Mouse (Mus musculus): ENCODE data around the gene Capn3. TPM values are rescaled to one million over a fixed set of nuclear protein-coding genes. Genes with fewer than 3 reads are reported as not detected.

The Capn3 gene
- total RNA-seq, 2 experiments from 2014 or later = 126 to 135 TPM

Other genes with a start within 250 kb of the Capn3 start
- gene Pla2g4e, start 210.7 kb upstream of the Capn3 start, total RNA-seq (2021) = 10 to 100 TPM; 26.2 to 27.0 TPM
- not detected for gene Pla2g4d, start 166.8 kb upstream of the Capn3 start, total RNA-seq (2021)
- gene Pla2g4f, start 141.9 kb upstream of the Capn3 start, total RNA-seq (2021) = not detected
- gene Vps39, start 102.9 kb upstream of the Capn3 start, total RNA-seq (2021) = 10 to 100 TPM; 18.5 to 23.3 TPM
- gene Ganc, start 52.1 kb upstream of the Capn3 start, total RNA-seq (2021) = 10 to 100 TPM; 30.2 to 36.5 TPM
- gene Tmem87a, start 51.9 kb upstream of the Capn3 start, total RNA-seq (2021) = 10 to 100 TPM; 33.6 to 35.1 TPM
- 100 to 1,000 TPM; 690 to 739 TPM for gene Zfp106, start 107.8 kb downstream of the Capn3 start, total RNA-seq (2021)
- 10 to 100 TPM; 46.6 to 47.3 TPM for gene Snap23, start 111.7 kb downstream of the Capn3 start, total RNA-seq (2021)
- 1 to 10 TPM; 6.6 to 6.7 TPM for gene Haus2, start 153.4 kb downstream of the Capn3 start, total RNA-seq (2021)
- 10 to 100 TPM; 12.6 to 12.9 TPM for gene Lrrc57, start 153.5 kb downstream of the Capn3 start, total RNA-seq (2021)
- gene Stard9, start 173.1 kb downstream of the Capn3 start, total RNA-seq (2021) = 1 to 10 TPM; 1.8 to 2.3 TPM